Mouse (Mus musculus) liver, embryonic 14 days (tissue): ENCODE measurements around the gene Smc2. TPM values are rescaled to one million over a fixed set of nuclear protein-coding genes. Genes with fewer than 3 reads are reported as not detected.

Experiments used
- polyA plus RNA-seq: library from polyadenylated mRNA; depleted of rRNA; stranded (reverse); fragments of >200 nt; gene quantifications from 2 replicates; pipeline ENCODE4 v1.2.3, GENCODE M21; 2012; rRNA removed

Gene Smc2
- 17.7 and 22.8 TPM in 2 replicates for polyA plus RNA-seq

DNA sequence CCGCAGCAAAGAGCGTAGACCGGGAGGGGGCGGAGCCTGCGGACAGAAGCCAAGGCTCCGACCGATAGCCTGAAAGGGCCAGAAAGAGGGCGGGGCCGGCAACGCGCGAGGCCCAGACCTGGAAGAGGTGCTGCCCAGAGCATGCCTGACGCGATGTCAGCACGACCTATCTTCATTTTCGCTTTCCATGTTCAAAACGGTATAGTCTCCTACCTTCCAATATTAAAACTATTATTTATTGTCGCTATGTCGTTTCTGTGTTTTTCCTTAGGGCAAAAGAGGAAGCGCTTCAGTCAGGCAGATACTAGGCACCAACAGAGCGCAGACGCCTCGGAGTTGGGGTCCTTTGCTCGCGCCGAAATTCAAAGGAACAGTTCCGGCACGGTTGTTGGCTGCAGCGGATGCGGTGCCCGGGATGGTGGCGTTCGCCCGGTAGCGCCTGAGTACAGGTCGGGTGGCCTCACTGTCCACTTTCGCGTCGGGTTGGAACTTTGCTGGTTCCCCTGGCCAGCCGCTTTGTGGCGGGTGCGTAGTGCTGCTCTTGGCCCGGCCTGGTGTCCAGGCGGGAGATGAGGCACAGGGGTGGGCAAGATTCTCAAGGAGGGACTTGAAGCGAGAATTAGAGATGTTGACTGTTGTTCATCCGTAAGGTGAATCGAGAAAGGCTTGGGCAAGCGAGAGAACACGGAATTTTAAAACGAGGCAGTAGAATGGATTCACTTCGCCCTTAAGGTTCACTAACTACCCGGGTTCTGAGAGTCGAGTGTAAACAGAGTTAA, at the start of gene Smc2:
TSS of gene Smc2 (plus strand) at position 358 of the 779 bp plus-strand sequence.

DNA sequence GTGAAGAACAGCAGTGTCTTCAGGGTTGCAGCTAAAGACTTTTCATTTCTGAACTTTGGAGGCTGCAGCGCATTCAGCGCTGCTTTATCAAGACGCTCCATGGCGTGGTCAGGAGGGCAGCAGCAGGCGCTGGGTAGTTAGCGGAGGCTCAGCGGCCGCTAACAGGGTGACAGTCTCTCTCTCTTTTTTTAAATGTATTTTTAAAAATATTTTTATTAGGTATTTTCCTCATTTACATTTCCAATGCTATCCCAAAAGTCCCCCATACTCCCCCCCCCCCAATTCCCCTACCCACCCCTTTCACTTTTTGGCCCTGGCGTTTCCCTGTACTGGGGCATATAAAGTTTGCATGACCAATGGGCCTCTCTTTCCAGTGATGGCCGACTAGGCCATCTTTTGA, 58.1 kb downstream of the Smc2 start, which contains the start of gene Vma21-ps:
TSS of gene Vma21-ps (minus strand) at position 101 of the 400 bp plus-strand sequence.

Other genes starting within 250 kb of the Smc2 start
- 1.5 and 1.9 TPM in 2 replicates for gene Vma21-ps, start 58.0 kb downstream of the Smc2 start, polyA plus RNA-seq
- gene Toporsl, start 157.0 kb downstream of the Smc2 start, polyA plus RNA-seq = not detected in 2 replicates